Mouse (Mus musculus): ENCODE measurements around the gene 1700015F17Rik.

1700015F17Rik gene

DNA sequence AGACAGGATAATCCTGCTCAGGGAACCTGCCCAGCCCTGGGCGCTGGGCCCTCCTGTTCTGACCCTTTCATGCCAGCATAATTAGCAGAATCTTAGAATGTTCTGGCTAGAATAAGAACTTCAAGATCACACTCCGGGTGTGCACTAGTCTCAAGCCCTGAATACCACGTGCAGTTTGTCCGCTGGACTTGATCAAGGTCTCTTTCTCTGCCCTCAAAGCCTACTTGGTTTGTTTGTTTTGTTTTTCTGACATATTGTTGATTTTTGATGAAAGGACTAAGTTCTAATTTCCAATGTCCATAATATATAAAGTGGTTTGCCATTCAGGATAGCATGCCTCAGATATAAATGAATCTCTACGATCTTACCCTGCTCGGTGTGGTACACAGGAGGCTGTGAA, at the start of gene 1700015F17Rik:
Gene 1700015F17Rik, minus strand, starts transcription at position 101 of the 400 bp plus-strand sequence.
- DNase-seq (ENCODE audit: low spot score in 2 of 2): no peak

DNA sequence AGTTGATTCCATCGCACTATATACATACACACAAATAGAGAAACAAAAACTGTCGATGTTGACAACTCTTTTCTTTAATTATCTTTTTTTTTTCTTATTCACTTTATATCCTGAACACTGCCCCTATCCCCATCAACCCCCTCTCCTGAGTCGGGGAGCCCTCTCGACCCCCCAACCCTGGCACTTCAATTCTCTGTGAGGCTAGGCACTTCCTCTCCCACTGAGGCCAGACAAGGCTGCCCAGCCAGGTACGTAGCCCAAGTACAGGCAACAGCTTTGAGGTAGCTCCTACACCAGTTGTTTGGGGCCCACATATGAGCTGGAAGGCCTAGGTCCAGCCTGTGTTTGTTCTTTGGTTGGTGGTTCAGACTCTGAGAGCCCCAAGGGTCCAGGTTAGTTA, 36.5 kb upstream of the 1700015F17Rik start:
- DNase-seq (ENCODE audit: low spot score in 2 of 2): no peak

DNA sequence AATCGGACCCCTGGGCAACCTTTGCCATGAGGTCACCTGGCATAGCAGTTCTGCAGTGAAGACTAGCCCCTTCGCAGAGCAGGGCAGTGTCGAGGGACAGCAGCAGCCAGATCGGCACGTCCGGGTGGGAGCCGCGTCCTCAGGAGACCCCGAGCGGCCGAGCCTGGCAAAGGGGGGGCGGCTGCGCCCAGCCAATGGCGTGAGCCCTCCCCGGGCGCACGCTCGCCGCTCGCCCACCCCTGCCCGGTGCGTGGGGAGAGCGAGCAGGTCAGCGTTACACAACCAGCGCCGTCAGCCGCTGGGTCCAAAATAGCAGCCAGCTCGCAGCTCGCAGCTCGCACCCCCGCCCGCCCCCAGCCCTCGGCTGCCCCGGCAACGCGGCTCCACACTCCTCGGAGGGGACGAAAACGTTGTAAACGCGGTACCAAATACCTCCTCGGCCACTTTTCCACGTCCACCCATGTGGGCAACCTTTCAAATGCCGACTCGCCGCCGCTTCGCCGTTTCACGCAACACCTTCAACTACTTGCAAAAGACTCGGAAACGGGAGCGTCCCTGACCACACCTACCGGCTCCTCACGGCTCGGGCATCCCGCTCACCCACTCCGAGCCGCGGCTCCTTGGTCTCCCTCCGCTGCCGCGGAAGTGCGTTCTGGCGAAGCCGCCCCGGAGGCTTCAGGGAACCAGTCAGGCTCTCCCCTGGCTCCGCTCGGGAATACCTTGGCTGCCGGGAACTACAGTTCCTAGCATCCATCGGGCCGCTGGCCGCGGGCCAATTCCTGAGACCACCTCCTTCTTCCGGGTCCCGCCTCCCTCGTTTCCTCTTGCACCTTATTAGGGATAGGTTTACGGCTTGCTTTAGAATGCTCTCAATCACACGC, 35.5 kb upstream of the 1700015F17Rik start, which contains the start of gene Cldn12:
Gene Cldn12, minus strand, starts transcription at position 763 of the 881 bp plus-strand sequence.
- peak; percentile 64 to 79 for DNase-seq (ENCODE audit: low spot score in 2 of 2)

DNA sequence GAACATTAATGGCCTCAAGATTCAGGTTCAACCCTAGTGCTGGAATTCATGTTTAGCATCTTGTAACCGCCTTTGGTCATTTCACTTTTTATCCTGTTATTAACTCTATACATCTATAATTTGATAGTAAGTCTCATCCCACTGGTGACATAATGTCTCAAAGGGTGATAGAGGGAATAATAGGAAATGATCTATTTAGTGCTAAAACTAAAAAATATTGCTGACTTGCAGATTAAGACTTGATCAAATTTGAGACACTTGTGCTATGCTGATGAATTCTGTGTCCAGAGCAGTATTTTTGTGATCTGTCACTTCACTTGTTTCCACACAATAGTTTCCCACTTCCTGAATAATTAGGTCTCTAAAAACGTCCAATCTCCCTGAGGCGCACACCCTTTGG, 32.5 kb upstream of the 1700015F17Rik start:
- DNase-seq (ENCODE audit: low spot score in 2 of 2): no peak

DNA sequence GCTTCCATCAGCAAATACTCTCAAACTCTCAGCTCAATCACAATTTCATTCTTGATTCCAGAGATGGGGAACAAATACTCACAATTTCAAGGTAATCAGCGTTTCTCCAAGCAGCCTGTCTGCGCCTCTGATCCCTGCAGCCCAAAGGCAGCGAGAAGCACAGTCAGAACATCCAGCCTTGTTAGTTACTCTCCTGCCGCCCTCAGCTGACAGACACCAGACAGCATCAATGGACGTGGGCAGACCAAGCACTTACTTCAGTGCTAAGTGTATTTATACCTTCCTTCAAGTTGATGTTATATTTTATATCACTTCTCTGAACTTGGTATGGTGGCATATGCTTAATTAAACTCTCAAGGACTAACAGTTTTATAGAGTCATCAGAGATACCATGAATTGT, 32.0 kb upstream of the 1700015F17Rik start:
- DNase-seq (ENCODE audit: low spot score in 2 of 2): no peak

DNA sequence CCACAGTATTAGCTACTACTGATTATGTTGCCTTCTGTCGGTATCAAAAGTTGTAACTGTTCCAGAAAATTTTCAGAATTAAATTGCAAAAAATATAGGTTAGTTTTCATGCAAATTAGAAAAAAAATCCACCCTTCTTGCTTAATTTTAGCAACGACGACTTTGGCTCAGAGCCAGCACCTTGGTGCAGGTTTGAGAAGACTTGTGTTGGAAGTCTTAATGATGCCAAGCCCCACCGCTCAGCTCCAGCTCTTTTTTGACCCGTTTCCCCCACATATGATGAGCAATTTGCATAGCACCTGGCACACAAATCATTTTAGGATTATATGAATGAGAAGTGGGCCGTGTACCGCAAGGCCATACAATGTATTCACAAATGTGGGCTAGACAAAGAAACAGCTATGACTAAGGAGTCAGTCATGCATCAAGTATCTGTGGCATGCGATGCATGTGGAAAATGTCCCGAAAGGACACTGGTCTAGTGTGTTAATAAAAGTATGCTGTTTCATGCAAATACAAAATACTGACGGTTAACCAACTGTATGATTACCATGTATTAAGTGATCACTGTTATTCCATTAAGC, 31.5 kb upstream of the 1700015F17Rik start:
- DNase-seq (ENCODE audit: low spot score in 2 of 2): no peak

DNA sequence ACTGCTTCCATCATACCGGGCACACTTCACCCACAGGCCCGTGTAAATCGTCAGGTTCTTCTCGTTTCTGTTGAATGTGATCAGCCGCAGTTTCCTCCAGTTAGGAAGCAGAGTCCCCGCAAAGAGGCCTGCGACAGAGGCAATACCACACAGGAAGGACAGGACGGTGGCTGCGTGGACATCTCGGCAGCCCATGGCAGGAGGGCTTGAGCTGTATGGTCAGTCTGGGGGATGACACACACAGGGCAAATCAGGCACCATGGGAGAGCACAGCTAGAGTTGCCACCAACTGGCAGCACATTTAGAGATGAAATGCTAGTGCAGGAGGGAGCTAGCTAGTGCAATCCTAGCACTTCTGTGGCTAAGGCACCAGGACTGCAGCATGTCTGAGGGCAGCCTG, 29.3 kb upstream of the 1700015F17Rik start:
- DNase-seq (ENCODE audit: low spot score in 2 of 2): no peak

DNA sequence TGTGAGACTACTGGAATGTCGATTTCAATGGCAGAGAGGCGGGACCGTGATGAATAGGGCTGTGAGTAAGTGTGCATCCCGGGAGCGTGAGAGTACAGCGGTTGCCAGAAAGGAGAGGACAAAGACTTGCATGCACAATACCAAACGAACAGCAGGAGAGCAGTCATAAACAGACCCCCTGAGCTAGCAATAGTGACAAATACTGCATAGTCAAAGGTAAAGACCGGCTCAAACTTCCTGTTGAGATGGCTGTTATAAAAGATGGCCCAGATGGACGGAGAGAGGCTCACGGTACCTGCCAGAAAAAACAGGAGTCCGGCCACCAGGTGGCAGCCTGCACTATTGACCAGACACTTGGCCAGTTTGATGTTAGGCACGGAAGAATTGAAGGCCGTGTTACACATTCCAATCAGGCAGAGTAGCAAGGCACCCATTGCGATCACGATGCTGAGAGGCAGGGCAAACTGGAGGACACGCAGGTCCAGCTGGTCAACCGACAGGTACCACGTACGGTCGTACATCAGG, 28.8 kb upstream of the 1700015F17Rik start:
- DNase-seq (ENCODE audit: low spot score in 2 of 2): peak in 1 of 2 experiments; percentile 21

DNA sequence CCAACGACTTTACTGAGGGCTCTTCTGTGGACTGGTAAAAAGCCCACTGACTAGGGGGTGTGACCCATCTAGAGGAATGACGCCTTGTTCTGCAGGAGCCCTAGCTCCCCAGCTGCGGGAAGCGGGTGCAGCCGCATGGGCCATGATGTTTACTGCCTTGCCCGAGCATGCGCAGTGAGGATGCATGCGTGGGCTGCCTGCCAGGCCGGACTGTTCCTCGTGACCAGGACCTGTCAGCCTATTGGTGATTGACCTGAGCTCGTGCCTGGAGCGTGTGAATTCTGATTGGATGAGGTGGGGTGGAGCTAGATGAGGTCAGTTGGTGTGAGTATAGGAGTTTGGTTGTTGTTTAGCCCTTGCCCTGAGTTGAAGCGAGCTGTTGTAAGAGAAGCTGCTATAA, 25.5 kb upstream of the 1700015F17Rik start:
- no peak for DNase-seq (ENCODE audit: low spot score in 2 of 2)

DNA sequence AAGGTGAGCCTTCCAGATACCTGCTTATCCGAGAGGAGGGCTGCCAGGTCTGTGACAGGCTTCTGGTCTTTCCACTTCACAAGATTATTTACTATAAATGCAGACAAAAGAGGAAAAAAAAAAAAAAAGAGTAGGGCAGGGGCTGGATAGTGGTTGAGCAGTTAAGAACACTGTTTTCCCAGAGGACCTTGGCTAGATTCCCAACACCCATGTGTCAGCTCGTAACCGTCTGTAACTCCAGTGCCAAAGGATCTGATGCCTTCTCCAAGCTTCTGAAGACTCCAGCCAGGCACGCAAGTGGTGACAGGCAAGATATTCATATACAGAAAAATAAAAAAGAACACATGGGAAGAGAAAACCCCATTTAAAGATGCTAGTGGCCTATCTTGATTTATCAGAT, 24.4 kb upstream of the 1700015F17Rik start:
- DNase-seq (ENCODE audit: low spot score in 2 of 2): no peak

DNA sequence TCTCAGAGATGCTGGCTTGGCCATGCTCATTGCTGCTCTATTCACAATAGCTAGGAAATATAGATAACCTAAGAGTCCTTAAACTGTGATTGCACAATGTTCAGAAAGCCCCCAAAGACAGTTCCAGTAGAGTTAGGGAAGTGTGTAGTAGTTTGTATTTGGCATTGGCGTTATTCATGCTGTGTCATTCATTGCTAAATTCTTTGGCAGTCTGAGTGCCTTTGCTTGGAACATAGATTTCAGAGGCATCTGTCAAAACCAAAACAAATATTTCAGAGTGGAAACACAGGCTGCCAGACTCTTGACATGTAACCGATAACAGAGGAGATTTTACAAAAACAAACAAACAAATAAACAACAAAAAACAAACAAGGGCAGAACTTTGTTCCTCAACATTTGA, 22.6 kb upstream of the 1700015F17Rik start:
- DNase-seq (ENCODE audit: low spot score in 2 of 2): no peak

DNA sequence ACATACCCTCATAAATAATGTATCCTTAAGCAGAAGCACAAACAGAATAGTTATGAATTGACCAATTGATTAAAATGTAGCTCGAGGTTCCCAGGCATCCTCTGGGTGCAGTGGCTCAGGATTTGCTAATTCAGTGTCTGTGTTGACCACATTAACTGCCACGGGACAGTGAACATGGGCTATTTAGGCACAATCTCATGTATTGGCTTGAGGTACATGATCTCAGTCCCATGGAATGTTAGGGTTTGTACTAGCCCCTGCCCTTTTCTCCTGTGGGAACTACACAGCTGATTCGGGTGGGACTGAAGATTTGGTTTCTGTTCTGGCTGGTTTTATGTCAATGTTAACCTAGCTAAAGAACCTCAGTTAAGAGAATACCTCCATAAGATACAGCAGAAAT, 17.4 kb upstream of the 1700015F17Rik start:
- no peak for DNase-seq (ENCODE audit: low spot score in 2 of 2)

DNA sequence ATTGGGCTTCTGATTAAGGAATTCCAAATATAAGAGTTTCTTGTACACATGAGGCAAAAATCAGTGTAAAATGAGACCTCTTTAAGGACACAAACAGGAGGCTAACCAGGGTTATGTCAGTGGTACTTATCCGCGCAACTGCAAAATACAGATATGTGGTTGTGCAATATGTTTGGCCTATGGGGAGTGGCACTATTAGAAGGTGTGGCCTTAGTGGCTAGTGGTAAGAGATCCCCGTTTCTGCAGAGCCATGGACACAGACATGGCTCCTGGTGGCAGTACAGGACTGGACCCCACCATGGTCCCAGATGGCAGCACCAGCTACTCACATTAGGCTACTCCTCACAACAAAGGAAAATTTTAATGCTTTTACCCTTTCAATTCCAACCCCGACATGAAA, 16.1 kb upstream of the 1700015F17Rik start:
- DNase-seq (ENCODE audit: low spot score in 2 of 2): no peak

DNA sequence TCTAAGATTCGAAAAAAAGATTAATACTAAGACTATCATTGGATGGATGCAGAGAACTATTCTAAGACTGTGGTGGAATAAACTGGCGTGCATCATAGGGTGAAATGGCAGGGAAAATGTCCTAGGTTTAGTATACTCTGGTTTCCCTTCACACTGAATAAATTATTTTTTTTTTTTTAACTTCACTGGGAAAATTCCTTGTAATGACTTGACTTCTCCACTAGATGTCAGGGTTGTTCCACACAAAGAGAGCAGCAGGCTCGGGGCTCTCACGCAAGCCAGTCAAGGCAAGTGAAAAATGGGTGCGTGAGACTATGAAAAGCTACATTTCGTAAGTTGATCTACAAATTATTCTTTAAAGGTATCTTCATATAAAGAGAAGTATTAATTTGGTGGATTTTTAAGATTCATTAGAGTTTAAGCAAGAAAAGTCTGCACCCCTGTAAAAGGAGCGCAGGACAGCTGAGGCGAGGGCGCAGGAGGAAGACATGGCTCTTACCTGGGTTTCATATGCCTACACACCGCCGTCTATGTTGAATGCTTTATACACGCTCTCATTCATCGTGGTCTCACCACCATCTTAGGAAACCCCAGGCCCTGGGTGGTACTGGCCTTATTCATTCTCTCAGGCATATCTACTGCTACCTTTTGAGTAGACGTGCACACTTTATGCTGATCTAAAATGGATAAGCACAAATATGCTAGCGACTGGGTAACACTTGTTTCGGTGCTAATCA, 15.5 kb upstream of the 1700015F17Rik start:
- DNase-seq (ENCODE audit: low spot score in 2 of 2): no peak

DNA sequence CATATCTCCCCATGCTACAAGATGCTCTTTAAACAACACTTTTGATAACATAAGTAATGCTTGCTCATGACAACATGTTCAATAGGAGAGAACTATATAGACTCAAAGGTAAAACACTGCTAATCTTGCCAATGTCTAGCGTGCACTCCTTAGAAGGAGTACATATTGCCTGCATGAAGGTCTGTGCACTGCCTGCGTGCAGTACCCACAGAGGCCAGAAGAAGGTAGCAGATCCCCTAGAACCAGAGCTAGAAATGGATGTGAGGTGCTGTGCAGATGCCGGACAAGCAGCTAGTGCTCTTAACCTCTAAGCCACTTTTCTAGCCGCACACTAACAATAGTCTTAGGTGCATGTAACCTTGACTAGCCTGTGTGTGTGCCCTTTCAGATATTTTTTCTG, 13.2 kb upstream of the 1700015F17Rik start:
- DNase-seq (ENCODE audit: low spot score in 2 of 2): no peak

DNA sequence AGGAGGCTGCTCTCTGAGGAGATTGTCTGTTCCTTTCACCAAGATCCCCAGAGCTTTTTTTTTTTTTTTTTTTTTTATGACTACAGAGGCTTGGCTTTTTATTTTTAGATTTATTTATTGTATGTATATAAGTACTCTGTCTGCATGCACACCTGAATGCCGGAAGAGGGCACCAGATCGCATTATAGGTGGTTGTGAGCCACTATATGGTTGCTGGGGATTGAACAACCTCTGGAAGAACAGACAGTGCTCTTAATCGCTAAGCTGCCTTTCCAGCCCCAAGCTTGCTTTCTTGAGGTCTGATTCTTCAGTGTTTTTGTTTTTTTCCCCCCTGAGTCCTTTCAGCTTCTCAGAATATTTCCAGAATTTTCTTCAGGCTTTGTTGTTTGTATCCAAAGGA, 7.1 kb upstream of the 1700015F17Rik start:
- DNase-seq (ENCODE audit: low spot score in 2 of 2): no peak

DNA sequence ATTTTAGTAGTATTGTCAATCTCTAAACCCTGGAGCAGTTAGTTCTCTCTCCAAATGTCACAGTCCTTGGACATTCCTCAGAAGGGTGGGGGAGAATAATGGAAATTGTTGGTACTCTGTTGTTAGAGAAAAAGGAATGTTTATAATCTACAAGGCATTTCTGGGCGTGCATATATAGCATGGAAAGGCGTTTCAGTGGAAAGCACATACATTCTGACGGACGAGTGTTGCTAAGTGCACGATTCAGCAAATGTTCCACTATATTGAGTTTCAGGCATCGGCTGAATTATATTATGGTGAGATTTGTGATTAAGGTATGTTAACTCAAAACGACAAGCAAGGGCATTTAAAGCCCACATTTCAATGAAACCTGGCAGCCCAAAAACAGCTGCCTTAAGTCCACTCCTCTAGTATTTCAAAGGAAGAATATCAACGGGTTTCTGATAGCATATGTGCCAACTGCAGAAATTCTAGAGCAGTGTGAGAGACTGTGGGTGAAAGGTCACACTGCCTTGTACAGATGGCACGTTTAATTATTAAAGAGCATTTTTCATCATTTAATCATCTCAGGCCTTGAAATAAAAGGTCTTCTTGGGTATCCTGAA, 4.4 kb upstream of the 1700015F17Rik start:
- DNase-seq (ENCODE audit: low spot score in 2 of 2): no peak

DNA sequence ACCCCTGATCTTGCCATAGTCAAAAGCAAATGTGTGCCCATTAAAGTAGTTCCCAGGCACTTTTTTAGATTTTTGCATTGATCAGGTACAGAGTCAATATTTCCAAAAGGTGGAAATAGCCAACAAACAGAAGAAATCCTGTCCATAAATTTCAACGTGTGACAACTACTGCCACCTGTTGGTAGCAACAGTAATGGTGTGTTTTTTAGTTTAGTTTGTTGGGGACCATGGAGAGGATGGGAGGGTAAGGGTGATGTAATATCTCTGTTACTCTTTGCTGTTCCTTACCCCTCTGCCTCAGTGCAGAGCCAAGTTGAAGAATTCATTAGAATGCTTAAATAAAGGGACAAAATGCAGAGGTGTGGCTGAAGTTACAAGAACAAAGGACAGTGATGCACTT, 2.7 kb upstream of the 1700015F17Rik start:
- DNase-seq (ENCODE audit: low spot score in 2 of 2): no peak

DNA sequence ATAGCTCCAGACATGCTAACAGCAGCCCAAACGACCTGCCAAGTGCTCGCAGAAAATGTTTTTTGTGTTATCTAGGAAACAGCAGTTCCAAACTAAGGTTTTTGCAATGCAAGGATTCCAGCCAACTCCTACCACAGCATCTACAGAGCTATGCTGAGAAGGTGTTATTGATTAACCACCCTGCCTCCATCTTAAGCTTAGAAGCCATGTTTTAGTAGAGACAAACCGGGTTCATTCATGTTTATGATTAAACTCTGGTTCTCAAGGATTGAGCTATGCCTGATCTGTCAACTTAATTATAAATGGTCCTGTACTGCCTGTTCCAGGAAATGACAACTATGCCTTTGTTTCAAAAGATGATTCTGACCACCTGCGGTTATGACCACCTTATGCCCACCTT, 2.8 kb downstream of the 1700015F17Rik start:
- DNase-seq (ENCODE audit: low spot score in 2 of 2): no peak

DNA sequence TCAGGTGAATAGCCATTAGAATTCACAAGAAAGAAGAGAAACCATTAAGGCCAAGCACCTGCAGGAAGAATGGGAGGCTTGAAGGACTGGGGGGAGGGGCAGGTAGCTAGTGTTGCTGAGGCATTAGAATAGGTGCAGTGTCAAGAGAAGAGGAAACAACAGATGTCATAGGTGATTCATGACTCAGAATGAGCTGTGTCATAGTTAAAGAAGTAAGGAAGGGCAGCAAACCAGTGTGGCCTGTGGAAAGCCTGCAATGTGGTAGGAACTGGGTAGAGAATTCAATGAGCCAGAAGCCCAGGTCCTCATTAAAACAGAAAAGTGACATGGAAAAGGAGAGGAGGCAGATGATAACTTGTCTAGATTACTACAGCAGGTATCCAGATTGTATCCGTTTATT, 13.7 kb downstream of the 1700015F17Rik start:
- DNase-seq (ENCODE audit: low spot score in 2 of 2): no peak

DNA sequence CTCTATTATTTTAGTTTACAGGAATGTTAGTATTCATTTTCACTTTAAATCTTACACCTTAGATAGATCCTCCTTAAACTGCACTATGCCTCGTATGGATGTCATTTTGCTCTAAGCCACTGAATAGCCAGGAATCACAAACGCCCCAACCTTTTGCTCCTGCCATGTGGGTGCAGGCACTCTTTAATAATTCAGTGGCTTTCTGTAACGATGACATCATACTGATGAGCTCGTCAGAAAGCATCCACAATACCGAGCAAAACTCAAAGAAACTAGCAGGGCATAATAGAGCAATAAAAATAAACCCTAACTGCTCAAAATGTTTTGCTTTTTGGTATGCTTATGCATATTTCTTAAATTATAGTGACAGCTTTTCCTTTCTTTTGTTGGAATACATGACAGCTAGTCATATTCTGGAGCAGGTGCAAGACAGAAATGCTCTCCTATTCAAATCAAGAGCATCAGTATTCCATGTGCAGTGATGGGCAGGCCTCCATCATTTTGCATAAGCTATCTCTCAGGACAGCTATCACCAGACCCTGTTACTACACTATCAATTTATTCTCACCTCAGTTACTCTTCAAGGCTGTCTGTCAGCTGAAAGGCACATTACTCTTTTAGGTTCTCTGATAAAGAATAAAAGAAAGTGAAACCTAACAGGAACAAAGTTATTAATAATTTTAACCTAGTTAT, 47.1 kb downstream of the 1700015F17Rik start:
- DNase-seq (ENCODE audit: low spot score in 2 of 2): no peak

All from spleen, postnatal 4 days (tissue).